Mouse (Mus musculus) frontal cortex, postnatal 14 days (tissue): ENCODE measurements around the gene Agpat2.

Experiments used
- DNase-seq, 2 experiments: peaks; one replicate each; pipeline ENCODE4 v3.0.0; 2022; ENCODE audit warnings: low spot score in 2 of 2

Agpat2 gene

DNA sequence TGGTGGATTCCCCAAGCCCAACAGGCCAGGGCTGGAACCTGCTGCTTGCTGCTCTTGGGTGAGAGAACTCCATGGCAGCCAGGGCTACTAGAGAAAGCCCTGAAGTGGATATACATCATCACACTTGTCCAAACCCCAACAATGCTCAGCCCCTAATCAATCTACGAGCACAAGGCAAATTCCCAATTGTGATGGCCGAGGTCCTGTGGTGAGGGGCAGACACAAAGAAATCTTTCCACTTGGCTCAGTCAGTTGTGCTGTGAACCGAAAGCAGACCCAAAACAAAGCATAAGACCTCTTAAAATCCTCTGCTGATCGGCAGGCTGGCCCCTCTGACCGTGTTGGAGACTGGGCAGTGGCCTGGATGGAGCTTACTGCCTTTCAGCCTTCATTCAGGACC, 29.4 kb downstream of the Agpat2 start:
- DNase-seq = no peak

DNA sequence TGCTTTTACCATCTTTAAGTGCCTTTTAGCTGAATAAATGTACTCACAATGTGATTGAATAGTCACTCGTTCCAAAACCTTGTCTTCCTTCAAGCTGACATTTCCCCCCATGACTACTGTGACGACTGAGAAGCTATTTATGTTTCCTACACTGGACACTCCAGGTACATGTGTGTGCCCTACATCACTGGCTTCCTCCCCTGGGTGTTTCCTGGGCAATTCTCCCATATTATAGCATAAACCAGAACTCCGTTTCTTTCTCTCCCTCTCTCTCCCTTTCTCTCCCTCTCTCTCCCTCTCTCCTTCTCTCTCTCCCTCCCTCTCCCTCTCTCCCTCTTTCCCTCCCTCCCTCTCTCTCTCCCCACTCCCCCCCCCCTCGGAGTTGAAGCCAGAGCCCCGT, 30.4 kb downstream of the Agpat2 start:
- DNase-seq = no peak

DNA sequence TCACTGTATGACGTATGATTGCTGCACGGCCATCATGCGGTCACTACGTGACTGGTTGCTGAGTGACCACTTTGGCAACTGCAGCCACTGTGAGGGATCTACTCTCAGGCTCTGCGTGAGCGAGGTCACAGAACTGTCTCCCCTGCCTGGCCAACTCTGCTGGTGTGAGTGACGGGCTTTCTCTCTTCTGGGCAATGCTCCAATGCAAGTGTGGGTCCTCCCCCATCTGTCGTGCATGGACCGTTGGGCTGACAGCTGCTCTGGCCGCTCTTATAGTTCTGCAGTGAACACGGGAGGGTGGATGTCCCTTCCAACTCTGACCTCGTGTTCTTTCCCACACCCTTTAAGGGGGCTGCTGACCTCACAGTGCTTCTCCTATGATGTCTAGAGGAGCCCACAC, 30.8 kb downstream of the Agpat2 start:
- peak; percentile 22 to 34 for DNase-seq

DNA sequence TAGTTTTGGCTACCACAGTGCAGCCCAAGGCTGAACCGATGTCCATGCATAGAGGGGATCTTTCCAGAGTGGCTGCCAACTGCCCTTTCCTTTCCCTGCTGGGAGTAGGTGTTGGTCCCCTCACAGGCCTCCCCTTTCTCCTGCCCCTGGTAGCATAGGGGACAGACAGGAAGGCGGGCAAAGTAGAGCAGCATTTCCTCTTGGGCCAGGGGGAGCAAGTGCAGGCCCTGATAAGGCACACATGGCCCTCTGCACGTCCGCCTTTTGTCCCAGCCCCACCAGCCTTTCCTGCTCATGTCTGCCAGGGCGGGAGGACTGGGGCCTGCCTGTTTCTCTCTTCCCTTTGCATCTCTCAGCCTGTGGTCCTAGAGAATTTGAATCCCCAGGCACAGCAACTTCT, 32.4 kb downstream of the Agpat2 start:
- DNase-seq = no peak

DNA sequence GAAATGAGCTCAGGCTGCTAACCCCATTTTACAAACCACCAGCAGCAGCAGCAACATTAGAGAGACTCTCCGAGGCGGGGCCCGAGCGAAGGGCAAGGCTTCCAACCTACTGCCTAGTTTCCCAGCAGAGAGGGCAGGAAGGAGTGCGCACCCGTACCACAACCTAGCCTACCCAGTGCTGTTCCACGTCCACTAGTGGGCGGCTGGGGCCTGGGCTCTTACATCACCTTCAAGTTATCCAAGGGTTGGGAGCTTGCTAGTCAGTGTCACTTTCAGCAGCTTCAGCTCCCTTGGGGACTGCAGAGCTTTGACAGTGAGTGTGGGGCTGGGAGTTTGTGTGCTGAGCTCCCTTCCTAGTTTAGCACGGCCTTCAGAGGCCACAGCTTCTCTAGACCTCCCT, 32.8 kb downstream of the Agpat2 start:
- DNase-seq = no peak

DNA sequence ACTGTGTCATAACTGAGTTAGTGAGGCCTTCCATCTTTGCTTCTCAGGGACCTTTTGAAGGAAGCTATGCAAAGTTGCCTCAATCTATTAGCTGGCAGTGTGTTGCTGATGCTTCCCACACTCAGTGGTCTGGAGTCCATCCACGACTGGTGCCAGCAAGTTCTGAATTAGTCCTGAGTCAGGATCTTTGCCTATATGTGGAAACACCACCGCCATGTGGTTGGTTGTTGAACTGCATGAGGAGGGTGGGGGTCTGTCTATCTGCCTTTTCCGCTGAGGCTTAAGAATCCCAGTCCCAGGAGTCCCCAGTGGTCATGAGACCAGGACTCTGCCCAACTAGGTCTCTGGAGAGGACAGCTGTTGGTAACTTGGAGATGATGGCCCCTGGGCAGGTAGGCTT, 34.2 kb downstream of the Agpat2 start:
- peak in 1 of 2 experiments; percentile 43 for DNase-seq

DNA sequence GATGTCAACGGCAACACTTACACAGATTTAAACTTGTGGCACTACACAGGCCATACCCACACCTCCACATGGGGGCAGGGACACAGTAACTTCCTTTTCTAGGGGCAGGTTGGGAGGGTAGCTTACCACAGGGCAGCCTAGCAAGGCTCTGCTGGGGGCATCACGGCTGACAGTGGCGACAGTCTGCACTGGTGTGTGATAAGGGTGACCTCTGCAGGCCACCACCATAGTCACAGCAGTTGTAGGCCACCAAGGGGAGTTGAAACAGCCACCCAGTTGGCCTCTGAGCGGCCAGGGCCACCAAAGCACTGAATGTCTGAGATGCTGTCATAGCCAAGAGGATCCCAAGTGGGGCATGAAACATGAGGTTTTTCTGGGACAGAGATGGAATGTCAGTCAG, 38.0 kb downstream of the Agpat2 start:
- peak in 1 of 2 experiments; percentile 22 for DNase-seq

DNA sequence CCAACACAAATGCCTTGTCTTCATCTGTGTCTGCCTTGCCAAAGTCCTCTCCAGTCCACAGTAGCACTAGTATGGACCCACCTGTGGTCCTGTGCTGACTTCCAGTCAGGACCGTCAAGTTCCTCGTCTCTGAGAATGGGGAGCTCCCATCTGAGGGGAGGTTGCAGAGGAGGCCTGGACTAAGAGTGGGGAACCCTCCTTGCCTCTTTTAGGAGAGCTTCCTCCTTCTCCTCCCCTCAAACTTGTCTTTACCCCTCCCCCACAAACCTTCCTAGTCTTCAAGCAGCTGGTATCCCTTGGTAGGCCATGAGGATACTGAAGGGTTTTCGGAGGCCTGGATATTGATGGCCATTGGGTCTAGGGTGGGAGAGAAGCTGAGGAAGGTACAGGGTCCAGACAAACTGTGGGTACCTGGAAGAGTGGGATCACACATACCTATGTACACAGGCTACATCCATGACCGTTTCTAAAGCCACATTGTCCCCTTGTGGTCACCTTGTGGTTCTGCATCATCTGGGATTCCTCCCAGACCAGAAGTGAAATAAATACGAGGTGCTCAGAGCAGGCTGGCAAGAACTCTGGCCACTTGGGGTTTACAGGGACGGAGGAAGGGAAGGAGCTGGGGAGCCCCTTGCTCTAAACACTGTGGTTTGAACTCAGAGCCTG, 42.7 kb downstream of the Agpat2 start:
- DNase-seq = no peak

DNA sequence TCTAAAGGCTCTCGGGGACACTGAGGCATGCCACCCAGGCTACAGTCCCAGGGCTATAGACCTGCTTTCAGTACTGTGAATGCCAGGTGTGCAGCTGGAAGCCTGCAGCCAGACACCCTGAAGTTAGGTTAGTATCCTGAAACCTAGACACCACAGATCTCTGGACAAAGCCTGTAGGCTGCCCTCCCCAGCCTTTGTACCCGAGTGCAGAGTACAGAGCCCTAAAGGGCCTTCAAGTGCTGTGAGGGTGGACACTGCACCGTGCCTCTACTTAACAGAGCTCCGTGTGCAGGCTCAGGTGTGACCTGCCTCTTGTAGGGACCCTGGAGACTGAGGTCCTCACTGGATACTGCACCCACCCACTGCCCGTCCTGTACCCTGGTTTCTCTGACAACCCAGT, 43.7 kb downstream of the Agpat2 start:
- DNase-seq = no peak

DNA sequence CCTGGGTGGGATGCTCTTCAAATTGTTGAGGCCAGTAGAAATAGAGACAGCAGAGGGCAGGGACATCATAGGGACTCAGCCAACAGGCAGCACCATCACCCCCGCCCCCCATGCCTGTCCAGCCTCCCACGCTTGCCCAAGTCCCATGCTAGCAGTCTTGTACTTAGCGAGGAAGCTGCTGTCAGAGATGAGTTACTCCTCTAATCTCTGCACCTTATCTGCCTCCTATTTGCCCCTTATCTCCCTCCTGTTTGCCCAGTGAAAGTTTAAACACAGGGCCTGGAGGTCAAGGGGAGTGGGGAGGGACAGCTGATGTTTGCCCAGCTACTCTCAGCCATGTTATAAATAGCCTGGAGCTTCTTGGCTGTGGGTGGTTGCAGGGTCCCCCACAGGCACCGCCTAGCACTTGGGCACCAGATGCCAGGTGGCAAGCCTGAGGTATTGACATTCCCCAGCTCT, 47.7 kb downstream of the Agpat2 start:
- DNase-seq = no peak

DNA sequence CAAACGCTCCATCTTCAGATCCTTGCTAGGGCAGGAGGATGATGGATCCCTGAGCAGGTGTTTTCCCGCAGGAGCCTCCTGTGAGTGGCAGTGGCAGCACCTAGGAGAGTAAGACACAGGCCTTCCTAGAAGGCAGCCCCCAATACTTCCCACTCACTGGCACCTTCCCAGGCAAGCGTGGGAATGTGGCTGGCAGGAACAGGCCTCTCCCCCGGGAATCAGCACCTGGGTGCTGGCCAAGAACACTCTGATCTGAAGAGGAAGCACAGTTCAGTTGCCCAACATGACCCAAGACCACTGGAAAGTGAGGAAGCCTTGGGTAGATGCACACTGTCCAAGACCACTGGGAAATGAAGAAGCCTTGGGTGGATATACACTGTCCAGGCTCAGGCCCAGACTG, 49.1 kb downstream of the Agpat2 start:
- no peak for DNase-seq

DNA sequence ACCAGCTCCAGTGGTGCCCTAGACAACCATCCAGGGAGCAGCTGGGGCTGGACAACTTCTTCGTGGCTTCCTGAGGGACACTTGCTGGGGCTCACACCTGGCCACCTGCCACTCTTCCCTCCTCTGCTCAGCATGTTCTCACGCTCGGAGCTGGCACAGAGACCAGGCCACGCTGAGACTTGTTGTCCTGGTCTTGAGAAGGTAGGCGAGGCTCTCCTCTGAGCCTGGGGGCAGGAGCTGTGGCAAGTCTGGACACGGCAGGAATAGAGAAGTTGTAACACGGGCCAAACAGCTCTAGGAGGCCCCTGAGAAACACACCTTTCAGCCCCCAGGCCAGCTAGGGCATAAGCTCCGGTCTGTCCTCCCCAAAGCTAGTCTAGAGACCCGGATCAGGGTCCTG, 50.3 kb downstream of the Agpat2 start:
- no peak for DNase-seq

DNA sequence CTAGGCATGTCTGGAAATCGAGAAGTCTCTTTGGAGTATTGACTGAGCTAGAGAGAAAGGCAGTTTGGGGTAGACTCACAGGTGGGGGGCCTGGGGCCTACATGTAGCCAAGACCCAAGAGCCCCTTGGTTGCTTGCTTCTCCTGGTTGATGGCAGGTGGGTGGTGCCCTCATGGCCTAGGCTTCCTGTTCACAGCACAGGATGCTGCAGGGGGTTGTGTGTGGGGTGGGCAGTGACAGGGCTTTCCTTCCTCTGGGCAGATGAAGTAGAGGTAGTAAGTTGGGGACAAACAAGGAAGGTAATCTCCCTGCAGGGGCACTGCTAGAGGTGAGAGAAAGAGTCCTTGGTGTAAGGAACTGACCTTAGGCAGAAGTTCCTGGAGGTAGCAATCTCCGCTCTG, 52.2 kb downstream of the Agpat2 start:
- DNase-seq = no peak

DNA sequence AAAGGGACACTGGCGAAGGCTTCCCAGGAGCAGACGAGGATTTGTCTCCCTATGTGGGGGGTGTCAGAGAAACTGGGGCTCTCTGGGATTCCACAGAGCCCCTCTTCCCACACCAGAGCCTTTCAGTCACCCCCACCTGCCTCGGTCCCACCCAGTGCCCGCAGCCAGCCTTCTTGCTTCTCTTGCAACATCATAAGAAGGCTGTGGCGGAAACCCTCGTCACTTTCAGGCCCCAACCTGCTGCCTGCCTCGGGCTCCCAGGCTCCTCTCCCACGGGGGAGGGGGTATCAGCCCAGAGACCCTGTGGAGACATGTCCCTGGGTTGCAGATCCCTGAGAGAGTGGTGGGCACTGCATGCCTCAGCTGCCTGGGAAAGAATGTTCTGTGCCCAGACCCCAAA, 52.8 kb downstream of the Agpat2 start:
- no peak for DNase-seq

DNA sequence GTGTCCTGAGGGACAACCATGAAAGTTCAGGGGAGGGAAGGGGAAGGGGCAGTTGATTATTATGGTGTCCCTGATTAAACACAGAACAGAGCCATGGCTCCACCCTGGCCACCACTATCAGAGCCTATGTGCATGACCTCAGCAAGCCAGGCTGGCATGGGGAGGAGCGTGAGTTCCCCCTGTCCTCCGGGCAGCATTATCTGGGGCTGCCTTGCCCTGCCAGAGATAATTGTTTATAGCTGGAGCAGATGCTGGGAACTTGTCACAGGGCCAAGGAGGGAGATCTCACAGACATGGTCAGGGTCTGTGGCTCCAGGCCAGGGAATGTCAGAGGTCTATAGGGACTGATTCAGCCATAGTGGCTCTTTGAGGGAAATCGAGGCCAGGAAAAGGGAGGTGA, 53.4 kb downstream of the Agpat2 start:
- no peak for DNase-seq

DNA sequence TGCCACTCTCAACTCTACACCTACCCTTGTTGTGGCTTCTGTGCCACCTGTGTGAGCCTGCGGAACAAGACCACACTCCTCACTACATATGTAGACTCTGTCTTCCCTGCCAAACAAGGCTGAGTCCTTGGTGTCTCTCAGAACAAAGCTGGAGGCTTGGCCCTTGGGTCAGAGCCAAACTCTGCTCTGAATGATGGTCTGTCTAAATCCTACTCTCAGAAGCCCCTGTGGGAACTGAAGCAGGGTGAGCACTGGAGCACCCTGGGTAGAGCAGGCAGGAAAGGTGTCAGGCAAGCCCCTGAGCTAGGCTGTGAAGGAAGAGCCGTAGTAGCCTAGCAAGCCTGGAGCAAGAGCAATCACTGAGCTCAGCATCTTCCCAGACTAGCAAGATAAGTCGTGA, 54.0 kb downstream of the Agpat2 start:
- DNase-seq = no peak

DNA sequence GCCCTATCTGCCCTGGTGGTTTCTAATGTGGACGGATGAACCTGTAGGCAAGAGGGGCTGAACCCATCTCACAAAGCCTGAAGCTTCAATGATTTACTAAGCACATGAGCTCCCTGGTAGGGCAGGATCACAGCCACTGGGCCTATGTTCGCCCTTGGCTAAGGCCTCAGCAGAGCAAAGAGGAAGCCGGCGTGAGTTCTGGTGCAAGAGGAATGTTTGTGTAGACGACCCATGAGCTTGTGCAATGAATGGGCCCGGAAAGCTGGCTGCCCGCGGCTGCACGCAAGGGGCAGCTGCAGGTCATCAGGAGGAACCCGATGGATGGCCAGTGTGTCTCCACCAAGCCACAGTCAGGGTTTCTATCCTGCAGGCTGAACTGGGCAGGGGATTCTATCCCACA, 54.4 kb downstream of the Agpat2 start:
- DNase-seq = no peak

DNA sequence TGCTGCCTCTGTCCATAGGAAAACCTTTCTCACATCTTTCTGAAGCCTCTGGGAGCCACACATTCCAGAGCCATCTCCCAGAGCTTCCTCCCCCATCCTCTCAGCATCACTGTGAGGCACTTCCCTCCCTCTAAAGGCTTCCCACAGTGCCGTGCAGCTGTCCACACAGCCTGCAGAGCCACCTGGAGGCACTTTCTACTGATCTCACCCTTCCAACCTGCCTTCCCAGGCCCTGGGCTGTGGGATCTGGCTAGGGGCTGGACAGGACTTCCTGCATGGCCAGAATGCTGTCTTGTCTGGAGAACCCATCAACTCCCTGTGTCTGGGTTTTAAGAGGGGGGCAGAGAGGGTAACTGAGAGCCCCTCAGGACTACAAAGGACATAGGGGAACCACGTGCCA, 56.7 kb downstream of the Agpat2 start:
- no peak for DNase-seq

DNA sequence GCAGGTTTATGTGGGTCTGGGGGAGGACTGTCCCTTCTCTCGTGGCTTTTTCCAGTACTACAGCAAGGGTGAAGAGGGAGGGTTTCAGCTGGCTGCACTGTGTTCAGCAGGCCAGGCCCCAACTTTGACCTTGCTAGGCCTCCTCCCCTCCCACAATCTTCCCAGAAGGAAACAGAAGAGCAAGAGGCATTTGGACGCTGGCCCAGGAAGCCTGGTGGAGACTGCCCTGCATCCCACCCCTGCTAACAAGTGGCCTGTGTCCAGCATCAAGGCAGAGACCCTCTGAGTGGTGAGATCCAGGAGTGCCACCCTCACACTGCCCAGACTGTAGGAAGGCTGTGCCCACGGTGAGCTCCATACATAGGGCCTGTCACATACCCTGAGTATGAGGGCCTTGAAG, 60.0 kb downstream of the Agpat2 start:
- no peak for DNase-seq

DNA sequence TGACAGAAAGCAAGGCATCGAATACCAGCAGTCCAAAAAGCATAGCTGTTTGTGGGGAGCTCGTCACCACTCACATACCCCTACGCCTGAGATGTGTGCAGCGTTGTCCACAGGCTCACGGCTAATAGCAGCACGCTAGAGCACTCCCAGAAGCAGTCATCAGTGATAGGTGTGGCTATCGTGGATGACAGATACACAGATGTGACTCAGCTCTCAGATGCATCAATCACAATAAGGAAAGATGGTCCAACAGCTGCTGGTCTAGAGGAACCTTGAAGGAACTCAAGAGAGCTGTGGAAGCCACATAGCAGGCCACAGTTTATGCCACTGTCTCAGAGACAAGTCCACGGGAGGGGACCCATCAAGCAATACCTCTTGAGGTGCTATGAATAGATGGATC, 60.4 kb downstream of the Agpat2 start:
- DNase-seq = no peak

DNA sequence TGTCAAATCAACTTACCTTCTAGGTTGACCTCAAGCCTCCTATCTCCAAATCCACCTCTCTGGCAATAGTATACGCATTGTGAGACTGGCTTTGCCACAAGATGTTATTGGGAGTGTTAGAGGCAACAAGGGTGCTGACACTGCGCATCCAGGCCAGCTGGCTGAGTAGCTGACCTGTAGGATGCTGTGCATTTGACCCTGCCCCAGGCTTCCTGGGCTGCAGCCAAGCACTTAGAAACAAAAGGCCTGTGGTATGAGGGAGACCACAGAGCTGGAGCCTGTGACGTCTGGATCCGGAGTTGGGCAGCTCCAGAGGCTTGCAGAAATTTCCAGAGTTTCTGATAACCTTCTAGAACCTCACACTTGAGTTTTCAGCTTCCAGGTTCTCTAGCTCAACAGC, 61.1 kb downstream of the Agpat2 start:
- DNase-seq = no peak
